Mouse (Mus musculus): ENCODE results near the gene Rasal2. TPM values are rescaled to one million over a fixed set of nuclear protein-coding genes. Genes with fewer than 3 reads are reported as not detected.
A peak's percentile ranks its signal among the peaks of the same experiment; 100 is the strongest.

Gene Rasal2
- polyA plus RNA-seq, 1 experiment from 2014 or later, result 5.4 TPM

GRCm38 (mm10) chr1:157141014-157141413, 271.4 kb downstream of the Rasal2 start:
- Histone ChIP-seq H3K9me3 (no peaks in the 10 kb centered on the region), H3K27ac (no peak overlapping the region), H3K4me2 (replicated peaks) (no peak overlapping the region), H3K4me1 (replicated peaks) (no peaks in the 10 kb centered on the region), H3K9ac (no peak overlapping the region), H3K27me3 (replicated peaks) (no peaks in the 10 kb centered on the region), H3K4me3 (replicated peaks) (no peak overlapping the region), H3K36me3 (no peaks in the 10 kb centered on the region)
- ATAC-seq, result no peak
- WGBS, result 87% methylated on average over 3 of the region's 3 CpGs

- H3K4me1 ChIP-seq (replicated peaks), result no peaks in the 10 kb centered on the region
- no peaks in the 10 kb centered on the region for H3K36me3 ChIP-seq
- no peak overlapping the region for H3K4me3 ChIP-seq (replicated peaks)
- H3K27ac ChIP-seq, result no peak overlapping the region
- H3K9ac ChIP-seq, result no peak overlapping the region
- H3K27me3 ChIP-seq (replicated peaks), result no peaks in the 10 kb centered on the region
- WGBS, result 80% methylated on average over 1 of the region's 1 CpGs
- ATAC-seq, result no peak; the same call in 1 of the 2 replicates
- no peak overlapping the region for H3K4me2 ChIP-seq (replicated peaks)
- no peaks in the 10 kb centered on the region for H3K9me3 ChIP-seq
Measured at GRCm38 (mm10) chr1:157137854-157138241, 274.5 kb downstream of the Rasal2 start.

DNA sequence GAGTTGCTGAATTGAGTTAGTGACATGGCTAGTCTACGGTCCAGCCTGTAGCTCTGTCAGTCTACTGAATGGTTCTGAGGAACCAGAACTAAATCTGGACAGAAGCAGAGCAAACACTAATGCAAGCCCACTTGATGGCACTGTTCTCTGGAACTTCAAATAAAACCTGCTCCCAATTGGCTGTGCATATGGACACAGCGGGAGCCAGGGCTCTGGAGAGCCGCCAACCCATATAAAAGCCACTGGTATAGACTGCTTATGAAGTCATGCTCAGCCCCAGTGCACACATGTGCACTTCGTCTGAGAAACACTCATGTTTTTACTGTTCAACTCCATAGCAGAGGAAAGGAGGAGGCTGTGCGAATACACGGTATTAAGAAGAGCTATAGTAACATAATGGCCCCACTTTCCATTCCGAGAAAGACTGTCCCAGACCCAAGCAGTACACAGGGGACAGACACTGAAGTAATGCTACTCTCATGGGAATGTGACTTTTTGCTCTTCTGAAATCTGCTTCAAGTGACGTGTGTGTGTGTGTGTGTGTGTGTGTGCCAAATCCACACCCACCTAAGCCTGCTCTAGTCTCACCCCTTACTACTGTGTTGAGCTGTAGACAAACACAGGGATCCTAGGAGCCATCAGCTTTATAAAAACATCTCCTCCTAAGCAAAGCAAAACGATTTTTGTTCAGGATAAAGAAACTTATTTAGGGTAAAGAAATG, 275.1 kb downstream of the Rasal2 start:
- H3K27ac ChIP-seq, result no peak overlapping the region
- 83% methylated on average over 9 of the region's 9 CpGs for WGBS
- H3K4me3 ChIP-seq (replicated peaks), result no peak overlapping the region
- peak; percentile 59 for ATAC-seq
- no peak overlapping the region for H3K4me2 ChIP-seq (replicated peaks)
- H3K4me1 ChIP-seq (replicated peaks), result no peaks in the 10 kb centered on the region
- no peaks in the 10 kb centered on the region for H3K36me3 ChIP-seq
- no peaks in the 10 kb centered on the region for H3K9me3 ChIP-seq
- no peak overlapping the region for H3K9ac ChIP-seq
- H3K27me3 ChIP-seq (replicated peaks), result no peaks in the 10 kb centered on the region

GRCm38 (mm10) chr1:157128219-157128618, 284.2 kb downstream of the Rasal2 start:
- Histone ChIP-seq H3K9me3 (no peaks in the 10 kb centered on the region), H3K4me3 (replicated peaks) (no peak overlapping the region), H3K9ac (no peak overlapping the region), H3K27ac (no peak overlapping the region), H3K4me2 (replicated peaks) (no peak overlapping the region), H3K4me1 (replicated peaks) (no peaks in the 10 kb centered on the region), H3K27me3 (replicated peaks) (no peaks in the 10 kb centered on the region), H3K36me3 (no peaks in the 10 kb centered on the region)
- ATAC-seq, result no peak
- WGBS, result 98% methylated on average over 2 of the region's 2 CpGs

DNA sequence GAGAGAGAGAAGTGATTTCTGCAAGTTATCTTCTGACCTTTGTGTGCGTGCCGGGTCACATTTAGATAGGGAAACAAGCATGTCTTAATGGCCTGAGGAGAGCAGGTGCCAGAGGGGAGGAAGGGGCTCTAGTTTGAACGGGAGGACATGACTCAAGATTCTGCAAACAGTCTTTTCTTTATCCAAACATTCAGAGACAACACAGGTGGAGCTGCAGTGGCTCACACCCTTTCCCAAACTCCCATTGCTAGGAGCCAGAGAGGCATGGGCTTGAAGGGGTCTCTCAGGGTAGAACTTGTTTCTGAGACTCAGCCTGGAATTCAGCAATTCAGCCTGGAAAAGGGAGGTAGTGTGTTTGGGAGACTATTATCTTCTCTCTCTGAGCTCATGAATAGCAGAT, 288.6 kb downstream of the Rasal2 start:
- Histone ChIP-seq H3K4me1 (replicated peaks) (no peaks in the 10 kb centered on the region), H3K36me3 (no peaks in the 10 kb centered on the region), H3K4me2 (replicated peaks) (no peak overlapping the region), H3K27ac (no peak overlapping the region), H3K4me3 (replicated peaks) (no peak overlapping the region), H3K27me3 (replicated peaks) (no peaks in the 10 kb centered on the region), H3K9me3 (no peaks in the 10 kb centered on the region), H3K9ac (no peak overlapping the region)
- WGBS, result 47% methylated on average over 3 of the region's 3 CpGs
- no peak for ATAC-seq

- Histone ChIP-seq H3K4me2 (replicated peaks) (no peak overlapping the region), H3K9ac (no peak overlapping the region), H3K36me3 (no peaks in the 10 kb centered on the region), H3K9me3 (no peaks in the 10 kb centered on the region), H3K4me3 (replicated peaks) (no peak overlapping the region), H3K4me1 (replicated peaks) (no peaks in the 10 kb centered on the region), H3K27ac (no peak overlapping the region), H3K27me3 (replicated peaks) (no peaks in the 10 kb centered on the region)
- no peak for ATAC-seq
- WGBS, result 74% methylated on average over 6 of the region's 6 CpGs
Measured at GRCm38 (mm10) chr1:157119168-157119567, 293.2 kb downstream of the Rasal2 start.

GRCm38 (mm10) chr1:157117440-157117839, 295.0 kb downstream of the Rasal2 start:
- Histone ChIP-seq H3K27me3 (replicated peaks) (no peaks in the 10 kb centered on the region), H3K9ac (no peak overlapping the region), H3K4me3 (replicated peaks) (no peak overlapping the region), H3K4me2 (replicated peaks) (no peak overlapping the region), H3K36me3 (no peaks in the 10 kb centered on the region), H3K27ac (no peak overlapping the region), H3K4me1 (replicated peaks) (no peaks in the 10 kb centered on the region), H3K9me3 (no peaks in the 10 kb centered on the region)
- ATAC-seq, result no peak
- 94% methylated on average over 3 of the region's 3 CpGs for WGBS

DNA sequence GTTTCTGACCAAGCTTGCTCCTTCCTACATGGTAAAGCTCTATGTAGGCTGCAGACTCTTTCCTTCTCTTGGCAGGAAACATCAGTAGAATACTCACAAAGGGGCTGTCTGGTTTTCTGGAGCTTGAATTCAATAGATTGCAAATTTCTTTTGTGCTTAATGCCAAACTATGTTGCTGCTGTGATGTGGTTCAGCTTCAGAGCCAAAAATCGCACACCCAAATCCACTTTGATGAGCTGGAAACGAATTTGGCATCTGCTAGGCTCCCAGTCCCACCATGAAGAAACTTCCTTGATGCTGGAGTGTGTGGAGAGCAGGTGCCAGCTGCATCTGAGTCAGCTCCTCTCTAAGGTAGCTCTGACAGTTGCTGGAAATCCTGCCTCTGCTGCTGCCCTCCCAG, 297.9 kb downstream of the Rasal2 start:
- Histone ChIP-seq H3K27me3 (replicated peaks) (no peaks in the 10 kb centered on the region), H3K9me3 (no peaks in the 10 kb centered on the region), H3K9ac (no peak overlapping the region), H3K36me3 (no peaks in the 10 kb centered on the region), H3K4me2 (replicated peaks) (no peak overlapping the region), H3K4me3 (replicated peaks) (no peak overlapping the region), H3K27ac (no peak overlapping the region), H3K4me1 (replicated peaks) (no peaks in the 10 kb centered on the region)
- WGBS, result 71% methylated on average over 2 of the region's 2 CpGs
- ATAC-seq, result no peak

DNA sequence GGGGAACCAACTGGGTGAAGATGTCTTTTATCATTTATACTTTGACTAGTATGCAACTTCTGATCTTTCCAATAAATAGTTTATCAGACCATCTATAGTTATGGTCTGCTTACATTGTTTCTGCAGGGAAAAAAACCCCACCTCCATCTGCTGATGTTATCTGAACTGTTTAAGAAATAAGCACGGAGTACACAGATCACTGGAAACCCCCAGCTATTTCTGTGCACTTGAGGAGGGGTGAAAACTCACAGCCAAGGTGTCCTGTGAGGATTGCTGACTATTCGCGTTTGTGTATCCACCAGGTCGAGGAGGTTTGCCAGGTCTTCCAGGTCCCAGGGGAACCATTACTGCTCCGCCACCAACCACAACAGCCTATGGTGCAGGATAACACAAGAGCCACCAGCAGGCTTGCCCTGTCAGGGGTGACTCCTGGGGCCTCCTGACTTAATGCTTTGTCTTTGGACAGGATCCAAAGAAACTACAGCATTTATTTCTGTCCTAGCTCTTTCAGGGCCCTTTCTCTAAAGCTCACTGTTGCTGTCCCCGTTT, 302.0 kb downstream of the Rasal2 start:
- no peaks in the 10 kb centered on the region for H3K27me3 ChIP-seq (replicated peaks)
- no peak for ATAC-seq

DNA sequence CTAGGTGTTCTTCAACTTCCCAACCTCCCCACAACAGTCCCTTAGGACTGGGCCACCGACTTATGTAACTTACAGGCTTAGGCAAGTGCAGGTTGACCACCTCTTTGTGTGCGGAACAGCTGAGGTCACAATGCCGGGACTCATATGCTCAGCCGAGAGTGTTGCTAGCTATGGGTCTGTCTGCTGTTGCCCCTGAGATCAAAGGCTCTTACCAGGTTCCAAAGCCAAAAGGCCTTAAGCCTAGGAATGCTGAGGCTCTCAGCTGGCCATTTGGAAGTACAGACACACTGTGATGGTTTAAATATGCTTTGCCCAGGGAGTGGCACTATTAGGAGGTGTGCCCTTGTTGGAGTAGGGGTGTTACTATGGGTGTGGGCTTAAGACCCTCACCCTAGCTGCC, 303.8 kb downstream of the Rasal2 start, which contains the start of gene Tex35:
TSS of gene Tex35 (minus strand) at position 101 of the 400 bp plus-strand sequence.
- Histone ChIP-seq H3K36me3 (no peaks in the 10 kb centered on the region), H3K27me3 (replicated peaks) (no peaks in the 10 kb centered on the region), H3K4me3 (replicated peaks) (no peak within 1 kb of the TSS), H3K4me1 (replicated peaks) (no peaks in the 10 kb centered on the region), H3K9ac (no peak within 1 kb of the TSS), H3K4me2 (replicated peaks) (no peak within 1 kb of the TSS), H3K9me3 (no peaks in the 10 kb centered on the region), H3K27ac (no peak within 1 kb of the TSS)
- ATAC-seq, result no peak
- 90% methylated on average over 4 of the region's 4 CpGs for WGBS

More for the DNA sequence above, 302.0 kb downstream of the Rasal2 start:
- H3K4me3 ChIP-seq (replicated peaks), result no peak overlapping the region
- H3K4me1 ChIP-seq (replicated peaks), result no peaks in the 10 kb centered on the region
- H3K27ac ChIP-seq, result no peak overlapping the region
- no peaks in the 10 kb centered on the region for H3K9me3 ChIP-seq
- no peak overlapping the region for H3K9ac ChIP-seq
- no peak overlapping the region for H3K4me2 ChIP-seq (replicated peaks)
- no peaks in the 10 kb centered on the region for H3K36me3 ChIP-seq
- 63% methylated on average over 6 of the region's 6 CpGs for WGBS

- Histone ChIP-seq H3K27me3 (replicated peaks) (no peaks in the 10 kb centered on the region), H3K4me1 (replicated peaks) (peaks cover 6% of the 10 kb centered on the region; the same call in 1 of the 2 replicates), H3K36me3 (no peaks in the 10 kb centered on the region), H3K9me3 (no peaks in the 10 kb centered on the region), H3K9ac (0 out of 2 replicates have a peak overlapping the region, but pooled peaks have one; percentile 8), H3K27ac (no peak overlapping the region), H3K4me3 (replicated peaks) (peak overlapping the region; percentile 19; the same call in 1 of the 2 replicates), H3K4me2 (replicated peaks) (peak overlapping the region; percentile 63)
- 17% methylated on average over 19 of the region's 19 CpGs for WGBS
- ATAC-seq, result peak; percentile 70
Measured at GRCm38 (mm10) chr1:157101122-157101865, 311.1 kb downstream of the Rasal2 start.

DNA sequence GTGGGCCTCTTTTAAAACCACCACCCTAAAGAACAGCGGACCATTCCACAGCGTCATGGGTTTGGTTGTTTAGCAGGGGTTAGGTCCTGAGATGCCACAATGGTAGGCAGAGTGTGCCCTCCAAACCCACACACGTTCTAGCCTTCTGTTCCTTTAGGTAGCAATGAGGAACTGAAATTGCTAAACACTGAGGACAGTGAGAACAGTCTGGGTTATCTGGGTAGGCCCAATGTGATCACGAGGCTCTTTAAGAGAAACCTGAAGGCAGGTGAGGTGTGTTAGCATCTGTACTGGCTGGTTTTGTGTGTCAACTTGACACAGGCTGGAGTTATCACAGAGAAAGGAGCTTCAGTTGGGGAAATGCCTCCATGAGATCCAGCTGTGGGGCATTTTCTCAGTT, 316.9 kb downstream of the Rasal2 start:
- Histone ChIP-seq H3K9me3 (no peaks in the 10 kb centered on the region), H3K4me3 (replicated peaks) (no peak overlapping the region), H3K9ac (no peak overlapping the region), H3K27me3 (replicated peaks) (no peaks in the 10 kb centered on the region), H3K4me2 (replicated peaks) (no peak overlapping the region), H3K36me3 (no peaks in the 10 kb centered on the region), H3K4me1 (replicated peaks) (no peaks in the 10 kb centered on the region), H3K27ac (no peak overlapping the region)
- 84% methylated on average over 4 of the region's 4 CpGs for WGBS
- no peak for ATAC-seq
